Mouse (Mus musculus) mouse trophoblast stem cell (cell line): ENCODE data around the gene Kcnc2.

Source experiments
- in situ Hi-C, 2 experiments: fragments of 300-500 bp; cut with MseI, MboI; formaldehyde crosslinking; loops; 2 replicates in 1 of 2; 3 replicates in 1 of 2; pipeline ENCODE4 v1.15.1; 2025

Gene Kcnc2

GRCm38 (mm10) chr10:112394399-112394970 is 123.6 kb downstream of the Kcnc2 start:
- in situ Hi-C loops, result no loop called here

- in situ Hi-C loops, result no loop called here
Observed at GRCm38 (mm10) chr10:112397194-112397593, 126.3 kb downstream of the Kcnc2 start.

- in situ Hi-C loops, result no loop called here
Observed at GRCm38 (mm10) chr10:112400591-112401404, 129.9 kb downstream of the Kcnc2 start.

- in situ Hi-C loops, result no loop called here
Observed at GRCm38 (mm10) chr10:112409525-112409924, 138.6 kb downstream of the Kcnc2 start.

- in situ Hi-C loops, result no loop called here
Observed at GRCm38 (mm10) chr10:112423327-112423726, 152.4 kb downstream of the Kcnc2 start.

GRCm38 (mm10) chr10:112436950-112437349 is 166.0 kb downstream of the Kcnc2 start:
- in situ Hi-C loops, result no loop called here

- in situ Hi-C loops, result no loop called here
Observed at GRCm38 (mm10) chr10:112444640-112445039, 173.7 kb downstream of the Kcnc2 start.

- in situ Hi-C loops, result no loop called here
Observed at GRCm38 (mm10) chr10:112450910-112451309, 180.0 kb downstream of the Kcnc2 start.

GRCm38 (mm10) chr10:112468689-112469384 is 197.9 kb downstream of the Kcnc2 start:
- in situ Hi-C loops, result no loop called here

GRCm38 (mm10) chr10:112474122-112474810 is 203.3 kb downstream of the Kcnc2 start:
- in situ Hi-C loops, result no loop called here

- in situ Hi-C loops, result no loop called here
Observed at GRCm38 (mm10) chr10:112481461-112481860, 210.5 kb downstream of the Kcnc2 start.

GRCm38 (mm10) chr10:112481921-112482607 is 211.1 kb downstream of the Kcnc2 start:
- in situ Hi-C loops, result no loop called here

- in situ Hi-C loops, result no loop called here
Observed at GRCm38 (mm10) chr10:112484387-112485105, 213.6 kb downstream of the Kcnc2 start.

- in situ Hi-C loops, result no loop called here
Observed at GRCm38 (mm10) chr10:112485819-112486218, 214.9 kb downstream of the Kcnc2 start.

GRCm38 (mm10) chr10:112488751-112489150 is 217.8 kb downstream of the Kcnc2 start:
- in situ Hi-C loops, result no loop called here
